Mouse (Mus musculus) midbrain, embryonic 15.5 days (tissue): Measurements from ENCODE around the gene Snx9. TPM values are rescaled to one million over a fixed set of nuclear protein-coding genes. Genes with fewer than 3 reads are reported as not detected.

Experiments used
- ATAC-seq: fragments of 200-750 bp; cut with Nextera tagmentation; replicated peaks from 2 replicates; pipeline ENCODE4 v1.8.0; 2017; ENCODE audit warnings: moderate TSS enrichment
- H3K27ac ChIP-seq: fragments of 300-500 bp; sonication (generic); 2 replicates; pipeline ENCODE4 v1.5.1; 2015; ENCODE audit warnings: mild to moderate bottlenecking, inconsistent platforms
- H3K27me3 ChIP-seq: fragments of 300-500 bp; sonication (generic); replicated peaks from 2 replicates; pipeline ENCODE4 v1.6.1; 2015; ENCODE audit warnings: inconsistent platforms
- H3K36me3 ChIP-seq: fragments of 300-500 bp; sonication (generic); replicated peaks from 2 replicates; pipeline ENCODE4 v1.6.1; 2015; ENCODE audit warnings: inconsistent platforms
- H3K4me1 ChIP-seq: fragments of 300-500 bp; sonication (generic); 2 replicates; pipeline ENCODE4 v1.6.1; 2015; ENCODE audit warnings: inconsistent platforms
- H3K4me2 ChIP-seq: fragments of 300-500 bp; sonication (generic); 2 replicates; pipeline ENCODE4 v1.6.1; 2015; ENCODE audit warnings: inconsistent platforms, mild to moderate bottlenecking, moderate library complexity
- H3K4me3 ChIP-seq: fragments of 300-500 bp; sonication (generic); 2 replicates; pipeline ENCODE4 v1.5.1; 2015; ENCODE audit warnings: mild to moderate bottlenecking, inconsistent platforms
- H3K9ac ChIP-seq: fragments of 300-500 bp; sonication (generic); 2 replicates; pipeline ENCODE4 v1.6.1; 2015; ENCODE audit warnings: mild to moderate bottlenecking, inconsistent platforms
- H3K9me3 ChIP-seq: fragments of 300-500 bp; sonication (generic); 2 replicates; pipeline ENCODE4 v1.6.1; 2016; ENCODE audit warnings: inconsistent platforms
- WGBS: fragments of 180-500 bp; shearing (Covaris S2); methylation state at CpG from one replicate; pipeline ENCODE4 v1.1.7; 2015; ENCODE audit warnings: mixed read lengths; 5-methylcytosine and 5-hydroxymethylcytosine counted together
- polyA plus RNA-seq: library from polyadenylated mRNA; unstranded; fragments of >200 nt; fragmentation: Nextera tagmentation; extraction: Ambion mirVana; gene quantifications from 2 replicates; pipeline ENCODE4 v1.2.1, GENCODE M21; 2015

The Snx9 gene
- polyA plus RNA-seq, 1 experiment from 2014 or later = 6.9 TPM

DNA sequence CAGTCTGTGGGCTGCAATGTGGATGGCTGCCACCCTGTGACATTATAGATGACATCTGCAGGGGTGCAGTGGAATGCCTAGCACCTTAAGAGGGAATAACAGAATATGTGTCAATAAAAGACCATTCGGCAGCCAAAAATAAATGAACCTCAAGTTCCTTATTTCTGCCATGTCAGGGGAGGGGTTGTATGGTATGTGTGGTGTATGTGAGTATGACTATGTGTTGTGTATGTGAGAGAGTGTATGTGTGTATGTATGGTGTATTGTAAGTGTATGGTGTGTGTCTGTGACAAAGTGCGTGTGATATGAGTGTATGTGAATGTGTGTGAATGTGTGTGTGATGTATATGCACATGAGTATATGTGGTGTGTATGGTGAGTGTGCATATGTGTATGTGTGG is 23.3 kb upstream of the Snx9 start:
- no peaks in the 10 kb centered on the region for H3K27me3 ChIP-seq
- H3K9ac ChIP-seq = no peak overlapping the region
- H3K4me2 ChIP-seq = no peak overlapping the region
- H3K36me3 ChIP-seq = no peaks in the 10 kb centered on the region
- ATAC-seq = no peak
- no peak overlapping the region for H3K27ac ChIP-seq
- no peaks in the 10 kb centered on the region; the same call in 1 of the 2 replicates for H3K4me1 ChIP-seq
- no peaks in the 10 kb centered on the region for H3K9me3 ChIP-seq
- 99% methylated on average over 2 of the region's 2 CpGs for WGBS
- H3K4me3 ChIP-seq = no peak overlapping the region

DNA sequence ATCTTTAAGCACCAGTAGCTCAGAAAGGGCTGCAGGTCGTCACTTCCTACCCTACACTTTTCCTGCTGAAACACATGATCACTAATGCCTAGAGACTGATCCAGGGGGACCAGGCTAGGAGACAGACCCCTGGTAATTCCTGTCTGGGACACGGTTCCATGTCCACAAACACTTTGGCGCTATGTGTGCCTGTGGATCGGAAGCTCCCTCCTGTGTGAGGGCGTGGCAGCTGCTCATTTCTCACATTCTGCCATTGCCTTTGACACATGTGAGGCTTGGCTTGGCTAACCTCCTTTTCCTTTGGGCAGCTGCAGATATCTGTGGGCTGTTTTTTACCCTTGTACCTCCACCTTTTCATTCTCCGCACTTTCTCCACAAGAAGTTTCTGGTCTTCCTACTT is 22.0 kb upstream of the Snx9 start:
- Histone ChIP-seq H3K4me2 (no peak overlapping the region), H3K36me3 (no peaks in the 10 kb centered on the region), H3K9me3 (no peaks in the 10 kb centered on the region), H3K4me3 (no peak overlapping the region), H3K27ac (no peak overlapping the region), H3K27me3 (no peaks in the 10 kb centered on the region), H3K9ac (no peak overlapping the region), H3K4me1 (no peaks in the 10 kb centered on the region; the same call in 1 of the 2 replicates)
- WGBS = 77% methylated on average over 6 of the region's 6 CpGs
- no peak for ATAC-seq

DNA sequence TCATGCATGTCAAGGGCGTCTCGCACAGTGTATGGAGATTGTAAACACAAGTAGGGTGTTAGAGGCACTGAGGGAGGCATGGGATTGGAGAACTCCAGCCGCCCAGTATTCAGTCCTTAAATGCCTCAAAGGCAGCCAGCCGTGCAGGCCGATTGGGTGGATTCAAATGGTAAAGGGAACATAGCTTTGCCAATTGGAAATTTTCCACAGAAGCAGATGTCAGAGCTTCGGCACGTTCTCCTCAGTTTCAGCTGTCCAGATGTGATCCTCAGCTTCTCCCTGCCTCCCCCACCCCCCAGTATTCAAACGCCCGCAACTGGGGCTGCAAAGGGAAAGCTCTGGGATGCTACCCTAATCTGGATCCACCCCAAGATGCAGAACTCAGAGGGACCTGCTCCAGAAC is 21.3 kb upstream of the Snx9 start:
- no peaks in the 10 kb centered on the region for H3K36me3 ChIP-seq
- no peak overlapping the region for H3K4me2 ChIP-seq
- no peaks in the 10 kb centered on the region; the same call in 1 of the 2 replicates for H3K4me1 ChIP-seq
- H3K9ac ChIP-seq = no peak overlapping the region
- no peak overlapping the region for H3K27ac ChIP-seq
- 17% methylated on average over 9 of the region's 9 CpGs for WGBS
- H3K4me3 ChIP-seq = no peak overlapping the region
- H3K9me3 ChIP-seq = no peaks in the 10 kb centered on the region
- H3K27me3 ChIP-seq = no peaks in the 10 kb centered on the region
- no peak for ATAC-seq

DNA sequence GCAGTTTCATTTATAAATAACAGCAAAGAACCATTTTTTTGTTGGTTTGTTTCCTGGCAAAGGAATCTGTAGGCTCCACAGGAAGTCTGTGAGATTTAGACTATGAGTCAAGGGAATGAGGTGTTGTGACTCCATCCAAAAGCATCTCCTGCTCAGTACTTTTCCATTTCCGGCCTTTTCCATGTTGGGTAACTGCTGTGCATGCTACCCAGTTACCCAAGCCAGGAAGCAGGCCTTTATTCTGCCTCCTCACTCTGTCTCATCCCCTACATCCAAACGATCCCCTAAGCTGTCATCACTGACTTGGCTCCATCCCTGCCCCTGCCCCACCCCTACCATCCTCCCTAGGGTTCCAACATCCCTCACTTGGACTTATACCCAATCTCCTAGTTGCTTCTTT is 18.6 kb upstream of the Snx9 start:
- no peak for ATAC-seq
- Histone ChIP-seq H3K36me3 (no peaks in the 10 kb centered on the region), H3K4me3 (no peak overlapping the region), H3K4me1 (no peaks in the 10 kb centered on the region; the same call in 1 of the 2 replicates), H3K27me3 (no peaks in the 10 kb centered on the region), H3K9me3 (no peaks in the 10 kb centered on the region), H3K4me2 (no peak overlapping the region), H3K9ac (no peak overlapping the region), H3K27ac (no peak overlapping the region)
- WGBS = 74% methylated on average over 2 of the region's 2 CpGs

DNA sequence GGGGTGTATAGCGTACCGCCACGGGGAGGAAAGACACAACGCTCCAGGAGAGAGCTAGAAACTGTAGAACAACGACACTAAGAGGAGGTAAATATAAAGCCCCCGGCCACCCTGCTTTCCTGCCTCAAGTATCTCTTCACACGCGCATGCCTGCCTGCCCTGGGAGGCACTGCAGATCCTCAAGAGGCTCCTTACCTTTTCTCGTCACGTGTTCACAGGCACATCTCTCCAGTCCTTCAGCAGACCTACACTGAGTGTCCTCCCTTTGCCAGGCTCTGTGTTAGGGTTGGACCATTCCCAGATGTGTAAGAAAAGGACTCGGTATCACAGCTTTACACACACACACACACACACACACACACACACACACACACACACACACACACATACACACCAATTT is 18.1 kb upstream of the Snx9 start:
- 87% methylated on average over 11 of the region's 11 CpGs for WGBS
- Histone ChIP-seq H3K36me3 (no peaks in the 10 kb centered on the region), H3K4me3 (no peak overlapping the region), H3K27me3 (no peaks in the 10 kb centered on the region), H3K4me2 (no peak overlapping the region), H3K9ac (no peak overlapping the region), H3K9me3 (no peaks in the 10 kb centered on the region), H3K27ac (no peak overlapping the region), H3K4me1 (peaks cover under 1% of the 10 kb centered on the region)
- ATAC-seq = no peak

DNA sequence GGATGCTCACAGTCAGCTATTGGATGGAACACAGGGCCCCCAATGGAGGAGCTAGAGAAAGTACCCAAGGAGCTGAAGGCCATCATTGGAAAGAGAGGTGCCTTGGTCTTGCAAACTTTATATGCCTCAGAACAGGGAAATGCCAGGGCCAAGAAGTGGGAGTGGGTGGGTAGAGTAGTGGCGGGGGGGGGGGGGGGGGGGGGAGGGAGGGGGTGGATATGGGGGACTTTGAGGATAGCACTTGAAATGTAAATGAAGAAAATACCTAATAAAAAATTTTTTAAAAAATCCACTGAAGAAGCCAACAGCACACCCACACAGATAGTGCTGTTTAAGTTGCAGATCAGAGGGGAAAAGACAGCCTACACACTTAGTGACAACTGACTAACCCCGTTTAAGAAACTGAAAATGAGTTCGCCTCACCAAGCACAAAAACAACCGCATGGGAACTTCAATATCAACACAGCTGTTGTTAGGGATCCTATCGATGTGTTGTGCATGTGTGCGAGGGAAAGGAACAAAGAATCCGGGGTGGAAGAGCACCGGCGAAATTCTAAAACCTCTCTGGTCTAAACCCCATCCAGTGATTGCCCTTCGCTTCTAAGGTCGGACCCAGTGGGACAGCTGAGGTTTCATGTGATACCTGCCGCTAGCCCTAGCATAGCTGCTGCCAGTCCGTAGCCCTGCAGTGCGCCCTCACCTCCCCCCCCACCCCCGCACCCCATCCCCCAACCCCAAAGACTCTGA is 13.1 kb upstream of the Snx9 start:
- WGBS = 3% methylated on average over 14 of the region's 15 CpGs
- Histone ChIP-seq H3K4me3 (no peak overlapping the region), H3K36me3 (no peaks in the 10 kb centered on the region), H3K9ac (no peak overlapping the region), H3K9me3 (no peaks in the 10 kb centered on the region), H3K27me3 (no peaks in the 10 kb centered on the region), H3K4me2 (peak overlapping the region; percentile 38), H3K4me1 (peaks cover 6% of the 10 kb centered on the region), H3K27ac (no peak overlapping the region)
- ATAC-seq = no peak

DNA sequence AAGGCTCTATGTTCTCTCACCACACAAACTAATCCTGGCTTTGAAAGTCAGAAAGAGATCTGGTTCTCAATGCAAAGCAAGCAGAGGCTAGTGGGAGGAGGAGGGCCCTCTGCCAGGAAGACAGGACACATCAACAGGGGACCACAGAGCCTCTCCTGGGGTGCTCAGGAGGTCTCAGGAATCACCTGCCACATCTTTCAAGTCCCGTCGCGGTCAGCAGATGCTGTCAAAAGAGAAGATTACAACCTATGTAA is 12.6 kb upstream of the Snx9 start:
- Histone ChIP-seq H3K4me3 (no peak overlapping the region), H3K27ac (no peak overlapping the region), H3K9ac (no peak overlapping the region), H3K36me3 (no peaks in the 10 kb centered on the region), H3K27me3 (no peaks in the 10 kb centered on the region), H3K4me2 (peak overlapping the region; percentile 38), H3K4me1 (peaks cover 6% of the 10 kb centered on the region), H3K9me3 (no peaks in the 10 kb centered on the region)
- ATAC-seq = no peak
- 7% methylated on average over 3 of the region's 3 CpGs for WGBS

DNA sequence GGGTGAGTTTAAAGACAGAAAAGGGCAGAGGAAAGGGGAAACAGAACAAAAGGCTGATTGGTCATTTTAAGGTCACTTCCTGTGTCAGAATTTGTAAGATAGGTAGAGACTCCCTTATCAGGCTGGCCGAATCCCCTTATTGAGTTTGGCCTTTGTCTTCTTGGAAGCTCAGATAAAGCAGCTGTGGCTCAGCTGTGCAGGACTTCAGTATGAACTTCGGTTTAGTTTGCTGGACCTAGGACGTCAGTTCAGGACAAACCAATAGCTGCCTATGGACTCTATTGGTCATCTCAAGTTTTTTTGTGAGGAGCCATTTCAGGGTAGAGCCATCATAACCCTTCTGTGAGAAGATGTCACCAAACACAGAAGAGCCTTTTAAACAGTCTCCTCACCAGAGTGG is 12.2 kb upstream of the Snx9 start:
- H3K4me3 ChIP-seq = no peak overlapping the region
- H3K4me1 ChIP-seq = peaks cover 6% of the 10 kb centered on the region
- no peak overlapping the region for H3K27ac ChIP-seq
- H3K9ac ChIP-seq = no peak overlapping the region
- no peaks in the 10 kb centered on the region for H3K9me3 ChIP-seq
- H3K36me3 ChIP-seq = no peaks in the 10 kb centered on the region
- H3K27me3 ChIP-seq = no peaks in the 10 kb centered on the region
- 63% methylated on average over 3 of the region's 3 CpGs for WGBS
- ATAC-seq = no peak
- H3K4me2 ChIP-seq = no peak overlapping the region

DNA sequence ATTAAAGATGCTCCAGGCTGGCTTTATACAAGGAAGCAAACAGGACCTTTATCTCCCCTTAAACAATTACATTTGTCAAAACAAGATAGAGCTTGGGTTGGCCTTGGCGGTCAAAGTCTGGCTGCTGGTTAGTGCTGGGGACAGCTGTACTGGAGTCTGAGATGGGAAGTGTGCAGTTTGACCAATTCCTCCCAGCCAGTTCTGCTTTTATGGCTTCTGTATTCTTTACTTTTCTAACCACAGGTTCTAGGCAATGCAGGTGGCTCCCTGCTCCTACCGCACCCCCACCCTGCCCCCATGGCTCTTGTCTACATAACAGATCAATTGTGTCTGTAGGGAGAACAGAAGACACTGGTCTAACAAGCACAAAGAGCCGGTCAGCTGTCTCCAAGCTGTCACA is 11.2 kb upstream of the Snx9 start:
- H3K27me3 ChIP-seq = no peaks in the 10 kb centered on the region
- peaks cover 6% of the 10 kb centered on the region for H3K4me1 ChIP-seq
- H3K4me3 ChIP-seq = no peak overlapping the region
- no peak overlapping the region for H3K4me2 ChIP-seq
- H3K36me3 ChIP-seq = no peaks in the 10 kb centered on the region
- no peaks in the 10 kb centered on the region for H3K9me3 ChIP-seq
- no peak for ATAC-seq
- 71% methylated on average over 3 of the region's 3 CpGs for WGBS
- H3K27ac ChIP-seq = no peak overlapping the region
- H3K9ac ChIP-seq = no peak overlapping the region

DNA sequence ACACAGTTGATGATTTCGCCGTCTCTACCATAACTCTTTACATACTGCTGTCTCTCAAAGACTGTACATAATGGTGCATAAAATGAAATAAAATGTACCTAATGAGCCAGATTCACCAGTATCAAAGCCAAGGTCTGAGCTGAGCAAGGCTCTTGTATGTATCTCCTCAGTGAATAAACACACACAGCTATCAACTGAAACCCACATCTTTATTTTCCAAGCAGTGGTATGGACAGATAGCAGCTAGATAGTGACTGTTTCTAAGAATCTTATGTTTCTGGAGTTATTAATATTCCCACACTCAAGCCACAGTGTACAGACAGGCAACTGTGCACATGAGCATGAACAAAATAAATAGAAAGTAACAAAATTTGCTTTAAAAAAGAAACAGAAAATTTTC is 10.7 kb upstream of the Snx9 start:
- Histone ChIP-seq H3K4me2 (no peak overlapping the region), H3K36me3 (no peaks in the 10 kb centered on the region), H3K27me3 (no peaks in the 10 kb centered on the region), H3K27ac (no peak overlapping the region), H3K4me1 (peaks cover 6% of the 10 kb centered on the region), H3K9ac (no peak overlapping the region), H3K4me3 (no peak overlapping the region), H3K9me3 (no peaks in the 10 kb centered on the region)
- 79% methylated on average over 2 of the region's 2 CpGs for WGBS
- ATAC-seq = no peak

DNA sequence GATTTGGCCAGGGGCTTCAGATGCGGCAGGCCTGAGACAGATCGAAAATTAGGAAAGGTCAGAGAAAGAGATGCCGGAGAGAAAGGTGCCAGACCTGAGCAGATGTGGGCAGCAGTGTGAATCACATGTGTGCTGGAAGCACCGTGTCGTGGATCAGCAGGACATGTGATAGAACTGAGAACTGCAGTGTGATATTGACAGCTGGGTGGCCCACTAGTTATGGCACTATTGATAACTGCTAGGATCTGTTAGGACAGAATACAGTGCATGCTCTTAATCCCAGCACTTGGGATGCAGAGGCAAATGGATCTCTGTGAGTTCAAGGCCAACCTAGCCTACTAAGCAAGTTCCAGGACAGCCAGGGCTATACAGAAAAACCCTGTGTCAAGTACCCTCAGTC is 10.3 kb upstream of the Snx9 start:
- Histone ChIP-seq H3K27me3 (no peaks in the 10 kb centered on the region), H3K4me3 (no peak overlapping the region), H3K9me3 (no peaks in the 10 kb centered on the region), H3K27ac (no peak overlapping the region), H3K36me3 (no peaks in the 10 kb centered on the region), H3K4me1 (peaks cover 6% of the 10 kb centered on the region), H3K4me2 (no peak overlapping the region), H3K9ac (no peak overlapping the region)
- 93% methylated on average over 5 of the region's 5 CpGs for WGBS
- no peak for ATAC-seq

DNA sequence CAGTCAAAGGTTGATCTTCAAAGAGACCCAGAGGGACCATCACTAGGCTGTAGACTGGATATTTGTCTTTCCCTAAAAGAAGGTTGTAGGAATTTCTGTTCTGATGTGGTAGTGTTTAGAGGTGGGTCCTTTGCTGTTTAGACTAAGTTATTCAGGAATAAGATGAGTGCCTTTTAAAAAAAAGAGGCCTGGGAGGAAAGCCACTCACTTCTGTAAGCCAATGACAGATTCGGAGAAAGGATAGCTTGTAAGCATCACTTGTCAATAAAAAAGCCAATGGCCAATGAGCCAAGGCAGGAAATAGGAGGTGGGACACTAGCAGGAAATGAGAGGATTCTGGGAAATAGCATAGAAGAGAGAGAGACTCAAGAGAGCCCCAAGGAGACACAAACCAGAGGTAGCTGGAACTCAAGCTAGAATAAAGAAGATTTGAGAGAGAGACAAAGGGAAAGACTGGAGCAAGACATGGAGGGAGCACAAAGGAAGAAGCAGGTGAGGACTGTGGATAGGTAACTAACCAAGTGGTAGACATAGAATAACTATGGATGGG is 9.8 kb upstream of the Snx9 start:
- no peak for ATAC-seq
- no peaks in the 10 kb centered on the region for H3K36me3 ChIP-seq
- no peak overlapping the region for H3K4me3 ChIP-seq
- no peaks in the 10 kb centered on the region for H3K27me3 ChIP-seq
- H3K4me1 ChIP-seq = peaks cover 6% of the 10 kb centered on the region
- no peaks in the 10 kb centered on the region for H3K9me3 ChIP-seq
- H3K9ac ChIP-seq = no peak overlapping the region
- no peak overlapping the region for H3K4me2 ChIP-seq
- whole genome bisulfite sequencing = 93% methylated on average over 1 of the region's 1 CpGs
- H3K27ac ChIP-seq = no peak overlapping the region

DNA sequence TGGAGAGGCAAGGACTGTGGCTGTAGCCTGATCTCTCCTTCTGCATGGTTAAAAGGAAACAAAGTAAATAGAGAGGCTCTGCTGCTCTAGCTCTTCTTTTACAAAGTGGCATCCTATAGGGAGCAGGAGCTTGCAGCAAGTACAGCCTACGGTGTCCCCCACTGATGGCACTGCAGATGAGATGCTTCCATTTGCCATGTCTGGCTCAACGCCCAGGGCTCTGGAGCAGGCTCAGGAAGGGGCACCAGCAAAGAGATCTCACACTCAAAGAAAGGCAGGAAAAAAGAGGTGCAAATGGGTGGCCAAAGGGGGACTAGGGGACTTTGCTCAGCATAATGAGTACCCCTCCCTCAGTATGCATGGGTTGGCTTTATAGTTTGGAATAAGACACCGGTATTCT is 7.0 kb upstream of the Snx9 start:
- no peak for ATAC-seq
- Histone ChIP-seq H3K4me2 (no peak overlapping the region), H3K4me3 (no peak overlapping the region), H3K9ac (no peak overlapping the region), H3K9me3 (no peaks in the 10 kb centered on the region), H3K27ac (no peak overlapping the region), H3K4me1 (no peaks in the 10 kb centered on the region), H3K36me3 (no peaks in the 10 kb centered on the region), H3K27me3 (no peaks in the 10 kb centered on the region)
- WGBS = 77% methylated on average over 3 of the region's 3 CpGs
